Mouse (Mus musculus) intestine, postnatal 0 days (tissue): ENCODE measurements at regions not wholly inside any gene's neighbourhood (a gene's known extent, or its start where the extent isn't known, plus 50 kb on each side); places are given as distances from the start of the nearest gene placed in this dataset.

Source experiments
- ATAC-seq: fragments of 200-750 bp; cut with Nextera tagmentation; 2 replicates; pipeline ENCODE4 v1.8.0; 2017; ENCODE audit warnings: mild to moderate bottlenecking, moderate TSS enrichment, moderate library complexity
- H3K27ac ChIP-seq: fragments of 300-500 bp; sonication (generic); 2 replicates; pipeline ENCODE4 v1.5.1; 2014; ENCODE audit warnings: mild to moderate bottlenecking, low read depth, low read length, moderate library complexity
- H3K27me3 ChIP-seq: fragments of 300-500 bp; sonication (generic); replicated peaks from 2 replicates; pipeline ENCODE4 v1.6.1; 2014; ENCODE audit warnings: low read length, mixed read lengths; ENCODE audit not compliant: control insufficient read depth, insufficient read depth
- H3K36me3 ChIP-seq: fragments of 300-500 bp; sonication (generic); 2 replicates; pipeline ENCODE4 v1.6.1; 2014; ENCODE audit warnings: mild to moderate bottlenecking, moderate library complexity; ENCODE audit not compliant: control insufficient read depth, insufficient read depth
- H3K4me1 ChIP-seq: fragments of 300-500 bp; sonication (generic); replicated peaks from 2 replicates; pipeline ENCODE4 v1.6.1; 2014; ENCODE audit warnings: antibody characterized with exemption, low read length, mixed read lengths; ENCODE audit not compliant: control insufficient read depth, insufficient read depth
- H3K4me2 ChIP-seq: fragments of 300-500 bp; sonication (generic); replicated peaks from 2 replicates; pipeline ENCODE4 v1.6.1; 2014; ENCODE audit warnings: low read depth, mild to moderate bottlenecking, moderate library complexity
- H3K4me3 ChIP-seq: fragments of 300-500 bp; sonication (generic); 2 replicates; pipeline ENCODE4 v1.5.1; 2014; ENCODE audit warnings: low read depth, low read length
- H3K9ac ChIP-seq: fragments of 300-500 bp; sonication (generic); 2 replicates; pipeline ENCODE4 v1.6.1; 2014; ENCODE audit warnings: mild to moderate bottlenecking, low read depth, low read length
- H3K9me3 ChIP-seq: fragments of 300-500 bp; sonication (generic); 2 replicates; pipeline ENCODE4 v1.6.1; 2016; ENCODE audit warnings: mixed run types; ENCODE audit not compliant: control insufficient read depth
- CTCF ChIP-seq: sonication (generic); IDR thresholded peaks from 2 replicates; pipeline ENCODE4 v1.5.1; 2016; ENCODE audit warnings: low read depth, mild to moderate bottlenecking, control low read depth, antibody characterized with exemption, moderate library complexity
- WGBS: fragments of 180-500 bp; shearing (Covaris S2); extraction: QIAGEN DNeasy Blood & Tissue Kit; methylation state at CpG from one replicate; pipeline ENCODE4 v1.1.7; 2014; 5-methylcytosine and 5-hydroxymethylcytosine counted together

DNA sequence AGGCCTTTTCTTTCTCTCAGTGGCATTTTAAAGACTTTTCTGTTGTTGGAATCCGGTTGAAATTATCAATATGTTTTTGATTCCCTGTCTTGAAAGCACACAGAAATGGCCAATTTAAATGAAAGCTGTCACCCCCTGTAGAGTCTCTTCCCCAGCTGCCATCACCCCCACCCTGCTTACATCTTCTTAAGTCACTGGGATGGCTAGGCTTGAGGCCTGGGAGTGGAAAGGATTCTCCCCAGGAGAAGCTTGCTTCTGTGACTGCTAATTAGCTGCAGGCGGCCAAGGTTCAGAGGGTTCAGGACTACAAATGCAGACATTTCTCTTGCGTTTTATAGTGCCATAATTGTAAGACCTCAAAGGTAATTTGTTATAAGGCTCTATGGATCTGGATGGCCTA lies 196.5 kb upstream of the Rasgrp1 start:
- H3K4me1 ChIP-seq: no peaks in the 10 kb centered on the region
- no peaks in the 10 kb centered on the region for H3K36me3 ChIP-seq
- no peak overlapping the region for H3K4me3 ChIP-seq
- H3K27ac ChIP-seq: no peak overlapping the region
- no peak overlapping the region for H3K4me2 ChIP-seq
- no peaks in the 10 kb centered on the region for H3K27me3 ChIP-seq
- no peaks in the 10 kb centered on the region for H3K9me3 ChIP-seq
- H3K9ac ChIP-seq: no peak overlapping the region
- ATAC-seq: no peak
- WGBS: 66% methylated on average over 3 of the region's 3 CpGs
- TF ChIP-seq CTCF: no peak

DNA sequence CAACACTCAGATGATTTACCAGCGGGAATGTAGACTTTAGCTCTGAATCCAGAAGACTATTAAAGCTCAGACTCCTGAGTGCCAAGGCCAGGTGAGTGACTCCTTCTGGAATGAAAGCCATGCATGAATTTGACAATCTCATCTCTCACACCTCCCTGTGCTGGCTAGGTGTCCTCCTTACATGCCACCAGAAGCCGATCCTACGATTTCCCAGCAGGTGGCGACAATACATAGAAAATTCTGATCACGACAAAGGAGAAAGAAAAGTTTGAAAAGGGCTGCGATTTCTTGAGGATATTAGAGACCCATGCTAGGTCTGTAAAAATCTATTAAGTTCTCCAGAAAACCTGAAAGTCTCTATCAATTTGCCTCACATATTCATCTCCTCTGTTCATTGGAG lies 198.7 kb upstream of the Rasgrp1 start:
- 9% methylated on average over 6 of the region's 6 CpGs for WGBS
- H3K4me3 ChIP-seq: no peak overlapping the region
- H3K27ac ChIP-seq: no peak overlapping the region
- H3K27me3 ChIP-seq: no peaks in the 10 kb centered on the region
- no peak overlapping the region for H3K4me2 ChIP-seq
- no peak for ATAC-seq
- peak; percentile 75 for TF ChIP-seq CTCF
- H3K4me1 ChIP-seq: no peaks in the 10 kb centered on the region
- H3K9me3 ChIP-seq: no peaks in the 10 kb centered on the region
- no peak overlapping the region for H3K9ac ChIP-seq
- H3K36me3 ChIP-seq: no peaks in the 10 kb centered on the region

DNA sequence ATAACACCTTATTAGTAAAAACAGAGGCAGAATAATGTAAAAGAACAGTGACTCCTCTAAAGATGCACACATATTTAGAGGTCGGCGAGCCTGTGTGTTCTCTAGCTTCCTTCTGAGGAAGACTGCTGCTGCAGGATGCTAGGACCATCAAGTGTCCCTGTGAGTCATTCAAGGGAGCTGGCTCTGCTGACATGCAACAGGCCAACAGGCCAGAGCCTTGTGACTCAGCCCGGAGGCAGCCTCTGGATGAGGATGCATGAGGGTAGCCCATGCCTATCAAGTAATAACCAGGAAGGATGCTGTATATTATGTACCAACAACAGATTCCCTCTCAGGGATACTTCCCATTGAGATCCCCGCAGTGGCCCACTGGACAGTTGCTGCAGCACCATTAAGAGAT lies 199.5 kb upstream of the Rasgrp1 start:
- no peaks in the 10 kb centered on the region for H3K27me3 ChIP-seq
- H3K4me1 ChIP-seq: no peaks in the 10 kb centered on the region
- WGBS: 75% methylated on average over 4 of the region's 4 CpGs
- H3K27ac ChIP-seq: no peak overlapping the region
- no peak for ATAC-seq
- no peaks in the 10 kb centered on the region for H3K9me3 ChIP-seq
- no peak for TF ChIP-seq CTCF
- no peak overlapping the region for H3K9ac ChIP-seq
- no peak overlapping the region for H3K4me3 ChIP-seq
- no peak overlapping the region for H3K4me2 ChIP-seq
- H3K36me3 ChIP-seq: no peaks in the 10 kb centered on the region

DNA sequence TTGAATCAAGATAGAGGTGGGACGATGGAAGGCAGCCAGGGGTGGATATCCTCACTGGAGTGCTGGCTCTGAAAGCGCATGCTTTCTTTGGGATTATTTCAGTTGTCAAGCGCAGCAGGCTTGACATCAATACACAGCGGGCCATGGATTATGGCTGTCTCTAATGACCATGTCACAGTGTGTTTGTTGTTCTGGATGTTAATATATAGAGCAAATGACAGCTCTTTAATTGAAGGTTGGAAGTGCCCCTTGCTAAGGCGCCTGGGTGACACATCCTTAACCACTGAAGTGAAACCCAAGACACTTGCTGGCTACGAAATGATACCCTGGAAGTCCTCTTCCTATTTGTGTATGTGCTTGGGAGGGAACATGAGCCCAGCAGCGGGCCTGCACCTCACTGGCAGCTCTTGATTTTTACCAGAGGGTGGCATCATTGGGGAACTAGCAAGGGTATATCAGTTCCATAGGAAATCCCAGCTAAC lies 200.5 kb upstream of the Rasgrp1 start:
- Histone ChIP-seq H3K36me3 (no peaks in the 10 kb centered on the region), H3K9ac (no peak overlapping the region), H3K4me3 (no peak overlapping the region), H3K4me1 (no peaks in the 10 kb centered on the region), H3K27me3 (no peaks in the 10 kb centered on the region), H3K4me2 (no peak overlapping the region), H3K9me3 (no peaks in the 10 kb centered on the region), H3K27ac (no peak overlapping the region)
- no peak for ATAC-seq
- WGBS: 82% methylated on average over 7 of the region's 7 CpGs
- TF ChIP-seq CTCF: 0 out of 2 replicates have a peak, but pooled peaks have one; percentile 16

DNA sequence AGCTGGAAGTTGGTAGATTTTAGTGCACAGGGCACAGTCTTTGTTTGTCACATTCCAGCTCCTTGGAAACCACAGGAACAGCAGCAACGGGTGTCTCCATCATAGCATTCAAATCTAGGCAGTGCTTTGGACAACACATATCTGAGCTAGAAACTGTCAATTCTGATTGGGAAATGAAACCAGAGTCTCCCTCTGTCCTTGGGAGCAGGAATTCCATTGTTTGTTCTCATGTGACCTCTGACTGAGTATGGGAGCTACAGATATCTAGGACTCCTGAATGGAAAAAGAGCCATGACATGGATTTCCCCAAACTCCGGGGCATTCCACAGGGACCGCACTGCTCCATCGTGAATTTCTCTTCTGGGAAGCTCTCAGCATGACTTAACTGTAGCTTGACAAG lies 205.5 kb upstream of the Rasgrp1 start:
- no peak overlapping the region for H3K27ac ChIP-seq
- H3K27me3 ChIP-seq: no peaks in the 10 kb centered on the region
- H3K4me1 ChIP-seq: no peaks in the 10 kb centered on the region
- no peaks in the 10 kb centered on the region for H3K9me3 ChIP-seq
- H3K4me3 ChIP-seq: no peak overlapping the region
- no peak for TF ChIP-seq CTCF
- no peak overlapping the region for H3K9ac ChIP-seq
- H3K36me3 ChIP-seq: no peaks in the 10 kb centered on the region
- no peak for ATAC-seq
- no peak overlapping the region for H3K4me2 ChIP-seq
- 73% methylated on average over 4 of the region's 4 CpGs for WGBS

DNA sequence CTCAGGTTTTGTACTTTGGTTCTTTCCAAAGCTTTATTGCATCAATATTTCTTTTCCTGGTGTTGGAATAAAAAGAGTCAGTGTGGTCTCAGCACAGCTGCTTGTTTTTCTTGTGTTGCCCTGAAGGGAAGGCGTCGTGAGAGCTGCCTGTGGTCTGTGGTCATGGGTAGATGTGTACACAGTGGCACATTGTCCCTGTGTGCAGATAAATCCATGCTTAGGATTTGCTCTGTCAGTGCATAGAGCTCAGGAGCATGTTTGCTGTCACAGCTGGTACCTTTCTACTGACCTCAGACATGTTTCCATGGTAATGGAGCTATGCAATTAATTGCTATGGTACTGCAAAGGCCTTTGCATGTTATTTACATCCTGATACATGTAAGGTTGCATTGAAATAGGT lies 213.5 kb upstream of the Rasgrp1 start:
- Histone ChIP-seq H3K9ac (no peak overlapping the region), H3K4me2 (no peak overlapping the region), H3K36me3 (no peaks in the 10 kb centered on the region), H3K27ac (no peak overlapping the region), H3K4me3 (no peak overlapping the region), H3K4me1 (no peaks in the 10 kb centered on the region), H3K27me3 (no peaks in the 10 kb centered on the region), H3K9me3 (no peaks in the 10 kb centered on the region)
- no peak for ATAC-seq
- no peak for TF ChIP-seq CTCF
- 30% methylated on average over 2 of the region's 2 CpGs for WGBS

DNA sequence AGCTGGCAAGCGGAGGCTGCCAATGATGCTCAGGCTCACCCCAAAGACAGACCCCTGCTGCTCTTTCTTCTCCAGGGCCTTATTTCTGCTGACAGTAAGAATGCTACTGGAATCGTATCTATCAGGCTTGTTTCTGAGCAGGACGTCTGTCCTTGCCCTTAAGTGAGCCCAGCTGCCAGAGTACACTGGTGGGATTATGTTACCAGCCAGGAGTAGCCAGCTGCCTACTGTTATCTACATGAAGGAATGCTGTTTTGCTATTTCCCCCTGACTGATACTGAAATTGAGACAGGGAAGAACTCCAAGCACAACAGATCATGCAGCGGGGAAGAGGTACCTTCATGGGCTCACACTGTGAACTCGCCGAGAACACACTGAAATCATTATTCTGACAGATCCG lies 228.2 kb upstream of the Rasgrp1 start:
- Histone ChIP-seq H3K9ac (no peak overlapping the region), H3K4me3 (no peak overlapping the region), H3K4me2 (no peak overlapping the region), H3K27ac (no peak overlapping the region), H3K27me3 (no peaks in the 10 kb centered on the region), H3K4me1 (no peaks in the 10 kb centered on the region), H3K9me3 (no peaks in the 10 kb centered on the region), H3K36me3 (no peaks in the 10 kb centered on the region)
- 80% methylated on average over 7 of the region's 7 CpGs for WGBS
- no peak for ATAC-seq
- no peak for TF ChIP-seq CTCF
